Mouse (Mus musculus) lung, adult 10 weeks (tissue): Measurements from ENCODE around the gene Gm47429. TPM values are rescaled to one million over a fixed set of nuclear protein-coding genes. Genes with fewer than 3 reads are reported as not detected.

Experiments
- polyA plus RNA-seq: library from polyadenylated mRNA; stranded (reverse); fragments of 350-450 nt; fragmentation: Illumina TruSeq; extraction: RNeasy Lipid Tissue Mini Kit (QIAGEN cat#74804); gene quantifications from one replicate; pipeline ENCODE4 v1.2.3, GENCODE M21; 2014; ENCODE audit warnings: low read depth, low replicate concordance; ENCODE audit not compliant: insufficient read depth

The Gm47429 gene
- polyA plus RNA-seq, result not detected

GRCm38 (mm10) chr13:50443812-50444211 lies at the start of gene Gm47429:
Gene Gm47429, minus strand, starts transcription at chr13:50443912.

GRCm38 (mm10) chr13:50467007-50467406 lies 23.3 kb upstream of the Gm47429 start, which contains the start of gene Nutm2:
Gene Nutm2, plus strand, starts transcription at chr13:50467307.

GRCm38 (mm10) chr13:50417389-50418183 lies 26.1 kb downstream of the Gm47429 start, which contains the start of gene Fbxw17:
Gene Fbxw17, plus strand, starts transcription at chr13:50417864.

Other genes with a start within 250 kb of the Gm47429 start
- not detected for gene Gm906, start 193.6 kb downstream of the Gm47429 start, polyA plus RNA-seq
- gene Fbxw17, start 26.0 kb downstream of the Gm47429 start, polyA plus RNA-seq, result 10.7 TPM
- not detected for gene Nutm2, start 23.4 kb upstream of the Gm47429 start, polyA plus RNA-seq
- not detected for gene Gm904, start 199.3 kb upstream of the Gm47429 start, polyA plus RNA-seq